Mouse (Mus musculus): ENCODE measurements at regions not wholly inside any gene's neighbourhood (a gene's known extent, or its start where the extent isn't known, plus 50 kb on each side); places are given as distances from the start of the nearest gene placed in this dataset.
"Not testable (repeated sequence)": the region's sequence is repeated elsewhere in the genome, so short reads cannot be mapped to it uniquely, and the experiment has no call there.

GRCm38 (mm10) chr2:92664939-92665338 lies 65.4 kb downstream of the Chst1 start:
- ATAC-seq (ENCODE audit: low TSS enrichment), result no peak

- ATAC-seq (ENCODE audit: low TSS enrichment), result no peak
Measured at GRCm38 (mm10) chr2:92667192-92667591, 67.7 kb downstream of the Chst1 start.

GRCm38 (mm10) chr2:92667756-92668155 lies 68.2 kb downstream of the Chst1 start:
- ATAC-seq (ENCODE audit: low TSS enrichment), result no peak

- not testable (repeated sequence) for ATAC-seq (ENCODE audit: low TSS enrichment)
Measured at GRCm38 (mm10) chr2:92669431-92670081, 70.0 kb downstream of the Chst1 start.

- ATAC-seq (ENCODE audit: low TSS enrichment), result no peak
Measured at GRCm38 (mm10) chr2:92671586-92671985, 72.1 kb downstream of the Chst1 start.

GRCm38 (mm10) chr2:92672106-92672505 lies 72.6 kb downstream of the Chst1 start:
- ATAC-seq (ENCODE audit: low TSS enrichment), result peak; percentile 66

GRCm38 (mm10) chr2:92673064-92673813 lies 73.7 kb downstream of the Chst1 start:
- ATAC-seq (ENCODE audit: low TSS enrichment), result no peak

- ATAC-seq (ENCODE audit: low TSS enrichment), result no peak
Measured at GRCm38 (mm10) chr2:92673931-92674330, 74.4 kb downstream of the Chst1 start.

- ATAC-seq (ENCODE audit: low TSS enrichment), result peak; percentile 79
Measured at GRCm38 (mm10) chr2:92675247-92675646, 75.7 kb downstream of the Chst1 start.

- ATAC-seq (ENCODE audit: low TSS enrichment), result peak; percentile 11; the same call in 1 of the 2 replicates
Measured at GRCm38 (mm10) chr2:92678276-92678930, 78.9 kb downstream of the Chst1 start.

GRCm38 (mm10) chr2:92678999-92679704 lies 79.6 kb downstream of the Chst1 start:
- no peak for ATAC-seq (ENCODE audit: low TSS enrichment)

- no peak for ATAC-seq (ENCODE audit: low TSS enrichment)
Measured at GRCm38 (mm10) chr2:92682256-92682655, 82.7 kb downstream of the Chst1 start.

GRCm38 (mm10) chr2:92687702-92688101 lies 88.2 kb downstream of the Chst1 start:
- peak; percentile 44 for ATAC-seq (ENCODE audit: low TSS enrichment)

- peak; percentile 47 for ATAC-seq (ENCODE audit: low TSS enrichment)
Measured at GRCm38 (mm10) chr2:92689203-92689602, 89.7 kb downstream of the Chst1 start.

GRCm38 (mm10) chr2:92690304-92690703 lies 90.8 kb downstream of the Chst1 start:
- no peak for ATAC-seq (ENCODE audit: low TSS enrichment)

GRCm38 (mm10) chr2:92691438-92691837 lies 91.9 kb downstream of the Chst1 start:
- ATAC-seq (ENCODE audit: low TSS enrichment), result no peak

GRCm38 (mm10) chr2:92692623-92693022 lies 93.1 kb downstream of the Chst1 start:
- ATAC-seq (ENCODE audit: low TSS enrichment), result peak; percentile 15; the same call in 1 of the 2 replicates

- peak; percentile 21 for ATAC-seq (ENCODE audit: low TSS enrichment)
Measured at GRCm38 (mm10) chr2:92693024-92693423, 93.5 kb downstream of the Chst1 start.

GRCm38 (mm10) chr2:92694797-92695196 lies 95.3 kb downstream of the Chst1 start:
- ATAC-seq (ENCODE audit: low TSS enrichment), result peak; percentile 45

- no peak for ATAC-seq (ENCODE audit: low TSS enrichment)
Measured at GRCm38 (mm10) chr2:92695869-92696268, 96.4 kb downstream of the Chst1 start.

GRCm38 (mm10) chr2:92697721-92698120 lies 98.2 kb downstream of the Chst1 start:
- peak; percentile 38; the same call in 1 of the 2 replicates for ATAC-seq (ENCODE audit: low TSS enrichment)

- ATAC-seq (ENCODE audit: low TSS enrichment), result no peak
Measured at GRCm38 (mm10) chr2:92699360-92699759, 99.9 kb downstream of the Chst1 start.

All from frontal cortex, adult (tissue).